Mouse (Mus musculus) adrenal gland, postnatal 36 days (tissue): Measurements from ENCODE around the gene Spaca4. TPM values are rescaled to one million over a fixed set of nuclear protein-coding genes. Genes with fewer than 3 reads are reported as not detected.

Source experiments
- DNase-seq, 2 experiments: peaks; one replicate each; pipeline ENCODE4 v3.0.0; 2021; ENCODE audit warnings: mixed read lengths in 1 of 2
- total RNA-seq, 2 experiments: library from RNA; stranded (reverse); gene quantifications; 2 replicates each; pipeline ENCODE4 v1.2.3; 2021

The Spaca4 gene
- total RNA-seq, 2 experiments from 2014 or later: not detected

DNA sequence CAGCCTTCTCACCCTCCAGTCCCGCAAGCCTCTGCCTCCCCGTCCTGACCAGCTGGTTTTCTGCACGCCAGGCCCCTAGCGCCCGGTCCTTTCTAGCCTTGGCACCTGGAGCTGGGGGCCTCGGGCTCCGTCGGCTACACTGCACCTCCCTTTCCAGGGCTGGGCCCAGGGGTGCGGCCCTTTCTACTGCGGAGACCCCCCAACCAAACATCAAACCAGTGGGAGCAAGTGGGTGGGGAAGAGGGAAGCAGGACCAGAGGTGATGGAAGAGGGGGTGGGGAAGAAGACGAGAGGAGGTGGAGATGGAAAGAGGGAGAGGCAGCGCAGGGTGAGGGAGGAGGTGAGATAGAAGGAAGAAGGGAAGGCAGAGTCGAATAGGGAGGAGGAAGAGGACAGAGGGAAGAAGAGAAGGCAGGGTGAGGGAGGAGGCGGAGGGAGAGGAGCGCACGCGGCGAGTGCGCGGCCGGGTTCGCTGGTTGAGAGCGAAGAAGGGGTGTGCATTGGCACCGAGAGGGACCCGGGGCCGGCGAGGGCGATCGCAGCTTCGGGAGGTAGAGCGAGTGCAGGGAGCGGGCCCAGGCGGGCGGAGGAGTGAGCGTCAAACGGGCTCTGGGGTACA lies 26.0 kb downstream of the Spaca4 start, which contains the start of gene Car11:
Gene Car11, plus strand, starts transcription at position 321 of the 619 bp plus-strand sequence.
- DNase-seq: peak in 1 of 2 experiments; percentile 35

DNA sequence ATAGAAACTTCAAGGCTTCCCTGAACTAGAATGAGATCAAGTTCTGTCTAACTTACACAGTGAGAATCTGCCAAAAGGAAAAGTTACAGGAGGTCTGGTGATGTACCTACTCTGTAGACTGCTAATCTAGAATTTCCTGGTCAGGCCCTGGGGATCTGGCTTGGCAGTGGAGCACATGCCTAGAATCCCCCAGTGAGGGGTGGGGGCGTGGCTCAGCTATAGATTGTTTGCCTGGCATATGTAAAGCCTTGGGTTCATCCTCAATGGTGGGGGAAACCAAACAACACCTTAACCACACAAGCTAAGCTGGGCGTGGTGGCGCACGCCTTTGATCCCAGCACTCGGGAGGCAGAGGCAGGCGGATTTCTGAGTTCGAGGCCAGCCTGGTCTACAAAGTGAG lies 27.7 kb downstream of the Spaca4 start:
- DNase-seq: no peak

DNA sequence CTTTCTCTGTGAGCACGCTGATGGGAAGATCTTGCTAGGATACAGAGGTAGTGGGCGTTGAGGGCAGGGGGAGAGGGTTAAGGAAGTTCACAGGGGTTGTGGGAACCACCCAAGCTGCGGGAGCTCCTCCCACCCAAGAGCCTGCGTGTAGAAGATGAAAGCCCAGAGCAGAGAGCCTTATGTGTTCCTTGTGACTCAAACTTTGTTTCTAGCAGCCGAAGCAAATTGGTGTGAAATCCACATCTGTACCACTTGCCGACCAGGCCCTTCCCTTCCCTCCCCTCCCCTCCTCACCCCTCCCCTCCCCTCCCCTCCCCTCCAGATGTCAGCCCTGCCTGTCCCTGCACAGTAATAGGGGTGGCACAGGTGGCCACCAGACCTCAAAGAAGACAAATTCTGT lies 30.5 kb downstream of the Spaca4 start:
- DNase-seq: no peak

DNA sequence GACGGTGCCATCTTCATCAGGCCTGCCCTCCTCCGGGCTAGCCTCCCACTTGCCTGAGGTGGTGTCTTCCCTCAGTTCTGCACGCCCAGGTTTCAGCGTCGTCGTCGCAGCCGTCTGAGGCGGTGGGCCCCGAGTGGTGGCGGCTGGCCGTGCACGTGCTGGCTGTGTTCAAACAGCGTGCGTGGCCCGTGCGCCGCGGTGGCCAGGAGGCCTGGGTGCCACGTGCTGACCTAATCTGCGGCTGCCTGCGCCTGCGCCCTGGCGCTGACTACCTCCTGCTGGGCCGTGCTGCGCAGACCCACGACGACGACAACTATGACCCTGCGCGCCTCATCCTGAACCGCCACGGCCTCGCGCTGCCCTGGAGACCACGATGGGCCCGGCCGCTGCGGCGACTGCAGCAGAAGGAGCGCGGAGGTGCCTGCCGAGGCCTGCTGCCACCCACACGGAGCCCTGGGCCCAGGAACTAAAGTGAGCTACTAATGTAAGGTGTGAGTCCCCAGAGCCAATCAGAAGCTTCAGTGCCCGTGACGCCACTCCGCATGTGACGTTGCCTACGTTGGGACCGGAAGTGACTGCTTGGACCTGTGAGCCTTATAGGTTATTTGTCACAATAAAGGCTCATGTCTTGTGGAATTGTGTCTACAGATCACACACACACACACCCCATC lies 31.6 kb downstream of the Spaca4 start, which contains the start of gene Sec1:
Gene Sec1, minus strand, starts transcription at position 482 of the 671 bp plus-strand sequence.
- no peak for DNase-seq

DNA sequence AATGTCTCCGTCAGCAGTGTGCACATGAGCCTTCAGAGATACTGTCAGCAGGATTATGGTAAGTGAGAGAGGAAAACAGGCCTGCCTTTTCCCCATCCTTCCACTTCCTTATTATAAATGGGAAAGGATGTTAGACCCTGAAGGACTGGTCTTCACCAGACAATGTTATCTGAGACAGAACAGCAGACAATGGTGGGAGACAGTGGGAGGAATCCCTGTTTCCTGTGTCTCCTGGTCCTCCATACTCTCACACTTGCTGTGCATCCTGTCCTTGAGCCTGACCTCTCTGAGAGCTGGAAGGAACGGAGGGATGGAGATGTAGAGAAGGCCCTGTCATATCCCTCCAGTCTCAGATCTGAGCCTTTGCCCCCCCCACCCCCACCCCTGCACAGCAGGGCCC lies 33.2 kb downstream of the Spaca4 start:
- DNase-seq: no peak

GRCm38 (mm10) chr7:45689800-45690199 lies 35.8 kb downstream of the Spaca4 start:
- DNase-seq: peak in 1 of 2 experiments; percentile 29

DNA sequence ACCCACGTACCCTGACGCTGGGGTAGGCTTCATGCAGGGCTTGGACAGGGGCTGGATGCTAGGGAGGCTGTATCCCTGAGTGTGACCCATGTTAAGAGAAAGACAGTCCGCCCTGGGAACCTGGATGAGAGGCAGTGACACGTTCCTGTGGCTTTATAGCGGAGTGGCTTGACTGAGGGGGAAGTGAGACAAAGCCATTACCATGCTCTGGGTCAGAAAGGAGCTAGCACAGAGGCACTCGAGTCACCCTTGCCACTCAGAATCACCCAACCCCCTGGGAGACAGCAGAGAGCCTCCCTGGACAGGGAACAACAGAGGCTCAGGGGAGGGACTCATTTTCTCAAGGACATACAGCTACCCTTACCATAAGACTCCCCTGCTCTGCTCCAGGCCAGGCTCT lies 36.5 kb downstream of the Spaca4 start:
- no peak for DNase-seq

GRCm38 (mm10) chr7:45686841-45687240 lies 38.8 kb downstream of the Spaca4 start:
- DNase-seq: no peak

GRCm38 (mm10) chr7:45685811-45686210 lies 39.8 kb downstream of the Spaca4 start:
- no peak for DNase-seq

- no peak for DNase-seq
Measured at GRCm38 (mm10) chr7:45683396-45684050, 42.1 kb downstream of the Spaca4 start, which contains the start of gene Ntn5. Ntn5 (plus strand) TSS chr7:45684022.

GRCm38 (mm10) chr7:45682144-45683126 lies 43.2 kb downstream of the Spaca4 start:
- DNase-seq: peak; percentile 91

- no peak for DNase-seq
Measured at GRCm38 (mm10) chr7:45681046-45681736, 44.4 kb downstream of the Spaca4 start.

DNA sequence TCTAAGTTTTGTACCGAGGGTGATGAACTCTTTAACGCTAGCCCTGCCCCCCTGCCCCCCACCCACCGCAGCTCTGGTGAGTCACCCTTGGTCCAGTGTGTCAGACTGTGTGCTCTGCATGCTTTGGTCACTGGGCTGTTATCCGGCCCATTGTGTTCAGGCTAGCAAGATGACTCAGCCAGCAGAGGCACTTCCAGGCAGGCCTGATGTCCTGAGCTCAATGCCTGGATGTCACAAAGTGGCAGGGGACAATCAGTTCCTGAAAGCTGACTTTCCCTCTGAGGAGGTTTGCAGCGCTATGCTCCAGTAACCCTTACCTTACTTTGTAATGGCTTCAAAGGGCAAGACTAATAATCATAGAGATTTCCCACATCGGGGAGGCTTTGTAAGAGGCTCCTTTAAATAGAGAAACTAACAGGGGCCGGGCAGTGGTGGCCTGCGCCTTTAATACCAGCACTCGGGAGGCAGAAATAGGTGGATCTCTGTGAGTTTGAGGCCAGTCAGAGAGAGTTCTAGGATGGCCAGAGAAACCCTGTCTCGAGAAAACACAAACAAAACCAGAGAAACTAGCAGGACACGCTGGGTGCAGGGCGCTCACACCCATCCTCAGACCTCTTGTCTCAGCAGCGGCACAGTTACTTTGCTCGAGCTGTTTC lies 45.5 kb downstream of the Spaca4 start:
- DNase-seq: peak; percentile 80 to 81

- DNase-seq: peak; percentile 75 to 81
Measured at GRCm38 (mm10) chr7:45678513-45678912, 47.1 kb downstream of the Spaca4 start.

- DNase-seq: no peak
Measured at GRCm38 (mm10) chr7:45677627-45678295, 47.9 kb downstream of the Spaca4 start.

Other genes starting within 250 kb of the Spaca4 start
- gene Tulp2, start 243.9 kb downstream of the Spaca4 start, total RNA-seq: 1 to 10 TPM in 1 of 2 experiments, under 1 TPM in 1; 0.86 to 2.1 TPM
- 10 to 100 TPM; 39.2 to 52.3 TPM for gene Gm45808, start 239.0 kb downstream of the Spaca4 start, total RNA-seq
- 10 to 100 TPM; 57.8 to 75.6 TPM for gene Dhdh, start 237.0 kb downstream of the Spaca4 start, total RNA-seq
- gene Nucb1, start 215.4 kb downstream of the Spaca4 start, total RNA-seq: 100 to 1,000 TPM; 263 to 267 TPM
- gene Ppp1r15a, start 199.5 kb downstream of the Spaca4 start, total RNA-seq: 10 to 100 TPM; 45.7 to 68.4 TPM
- 1 to 10 TPM; 3.5 to 4.2 TPM for gene Plekha4, start 199.5 kb downstream of the Spaca4 start, total RNA-seq
- gene Hsd17b14, start 170.9 kb downstream of the Spaca4 start, total RNA-seq: 1 to 10 TPM in 1 of 2 experiments, under 1 TPM in 1; 0.56 to 1.2 TPM
- gene Bcat2, start 155.7 kb downstream of the Spaca4 start, total RNA-seq: 100 to 1,000 TPM; 165 to 289 TPM
- under 1 TPM in 1 of 2 experiments, not detected in 1; 0.33 TPM for gene Fgf21, start 110.3 kb downstream of the Spaca4 start, total RNA-seq
- gene Fut1, start 108.5 kb downstream of the Spaca4 start, total RNA-seq: not detected
- gene Izumo1, start 104.0 kb downstream of the Spaca4 start, total RNA-seq: under 1 TPM; 0.16 to 0.20 TPM
- 10 to 100 TPM; 18.7 to 26.0 TPM for gene Rasip1, start 98.3 kb downstream of the Spaca4 start, total RNA-seq
- gene Mamstr, start 85.8 kb downstream of the Spaca4 start, total RNA-seq: 10 to 100 TPM in 1 of 2 experiments, 1 to 10 TPM in 1; 3.0 to 11.0 TPM
- under 1 TPM in 1 of 2 experiments, not detected in 1; 0.17 TPM for gene Fut2, start 59.4 kb downstream of the Spaca4 start, total RNA-seq
- gene Ntn5, start 41.8 kb downstream of the Spaca4 start, total RNA-seq: under 1 TPM; 0.23 to 0.83 TPM
- gene Sec1, start 31.4 kb downstream of the Spaca4 start, total RNA-seq: under 1 TPM; 0.23 to 0.99 TPM
- 10 to 100 TPM in 1 of 2 experiments, 1 to 10 TPM in 1; 8.6 to 10.2 TPM for gene Car11, start 26.0 kb downstream of the Spaca4 start, total RNA-seq
- 100 to 1,000 TPM; 125 to 262 TPM for gene Dbp, start 20.7 kb downstream of the Spaca4 start, total RNA-seq
- gene Rpl18, start 10.4 kb downstream of the Spaca4 start, total RNA-seq: 1,000 to 10,000 TPM; 1,050 to 1,062 TPM
- 10 to 100 TPM; 35.5 to 35.6 TPM for gene Sphk2, start 7.8 kb downstream of the Spaca4 start, total RNA-seq
- gene Fam83e, start 4.6 kb downstream of the Spaca4 start, total RNA-seq: under 1 TPM; 0.36 to 0.46 TPM
- 1 to 10 TPM; 6.1 to 8.5 TPM for gene Lmtk3, start 57.9 kb upstream of the Spaca4 start, total RNA-seq
- 1 to 10 TPM; 1.1 to 1.4 TPM for gene Sult2b1, start 58.9 kb upstream of the Spaca4 start, total RNA-seq
- gene Cyth2, start 88.8 kb upstream of the Spaca4 start, total RNA-seq: 100 to 1,000 TPM; 121 to 125 TPM
- gene Kcnj14, start 99.0 kb upstream of the Spaca4 start, total RNA-seq: under 1 TPM; 0.16 to 0.53 TPM
- 10 to 100 TPM; 27.1 to 36.0 TPM for gene Grwd1, start 105.1 kb upstream of the Spaca4 start, total RNA-seq
- 100 to 1,000 TPM; 137 to 140 TPM for gene Kdelr1, start 147.0 kb upstream of the Spaca4 start, total RNA-seq
- gene Grin2d, start 152.6 kb upstream of the Spaca4 start, total RNA-seq: 1 to 10 TPM in 1 of 2 experiments, under 1 TPM in 1; 0.63 to 1.2 TPM
- gene Syngr4, start 170.9 kb upstream of the Spaca4 start, total RNA-seq: under 1 TPM in 1 of 2 experiments, not detected in 1; 0.36 TPM
- gene Tmem143, start 171.1 kb upstream of the Spaca4 start, total RNA-seq: 10 to 100 TPM; 55.1 to 66.5 TPM
- 100 to 1,000 TPM; 264 to 580 TPM for gene Emp3, start 195.6 kb upstream of the Spaca4 start, total RNA-seq
- 10 to 100 TPM; 31.8 to 38.9 TPM for gene Ccdc114, start 198.3 kb upstream of the Spaca4 start, total RNA-seq